Mouse (Mus musculus): ENCODE data around the gene Cebpb.
A peak's percentile ranks its signal among the peaks of the same experiment; 100 is the strongest.
"Not testable (repeated sequence)": the region's sequence is repeated elsewhere in the genome, so short reads cannot be mapped to it uniquely, and the experiment has no call there.

The Cebpb gene

DNA sequence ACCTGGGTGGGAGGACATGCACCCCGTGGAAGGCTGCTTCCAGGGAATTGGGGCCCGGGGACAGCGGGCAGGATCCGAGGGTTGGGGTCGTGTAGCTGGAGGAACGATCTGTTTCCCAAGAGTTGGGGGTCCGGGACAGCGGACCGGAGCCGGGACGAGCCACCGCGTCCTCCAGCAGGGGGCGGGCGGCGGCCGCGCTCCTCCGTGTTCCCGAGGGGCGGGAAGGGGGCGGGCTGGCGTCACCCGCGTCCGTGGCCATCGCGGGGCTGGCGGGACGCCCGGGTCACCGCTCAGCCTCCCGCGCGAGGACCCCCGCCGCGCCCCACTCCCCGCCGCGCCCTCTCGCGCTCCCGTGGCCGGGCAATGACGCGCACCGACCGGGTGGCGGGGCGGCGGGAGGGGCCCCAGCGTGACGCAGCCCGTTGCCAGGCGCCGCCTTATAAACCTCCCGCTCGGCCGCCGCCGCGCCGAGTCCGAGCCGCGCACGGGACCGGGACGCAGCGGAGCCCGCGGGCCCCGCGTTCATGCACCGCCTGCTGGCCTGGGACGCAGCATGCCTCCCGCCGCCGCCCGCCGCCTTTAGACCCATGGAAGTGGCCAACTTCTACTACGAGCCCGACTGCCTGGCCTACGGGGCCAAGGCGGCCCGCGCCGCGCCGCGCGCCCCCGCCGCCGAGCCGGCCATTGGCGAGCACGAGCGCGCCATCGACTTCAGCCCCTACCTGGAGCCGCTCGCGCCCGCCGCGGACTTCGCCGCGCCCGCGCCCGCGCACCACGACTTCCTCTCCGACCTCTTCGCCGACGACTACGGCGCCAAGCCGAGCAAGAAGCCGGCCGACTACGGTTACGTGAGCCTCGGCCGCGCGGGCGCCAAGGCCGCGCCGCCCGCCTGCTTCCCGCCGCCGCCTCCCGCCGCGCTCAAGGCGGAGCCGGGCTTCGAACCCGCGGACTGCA lies at the start of gene Cebpb:
Gene Cebpb, plus strand, starts transcription at position 418 of the 954 bp plus-strand sequence.
- peak; percentile 91 to 93 for DNase-seq (ENCODE audit: low spot score in 2 of 2)

DNA sequence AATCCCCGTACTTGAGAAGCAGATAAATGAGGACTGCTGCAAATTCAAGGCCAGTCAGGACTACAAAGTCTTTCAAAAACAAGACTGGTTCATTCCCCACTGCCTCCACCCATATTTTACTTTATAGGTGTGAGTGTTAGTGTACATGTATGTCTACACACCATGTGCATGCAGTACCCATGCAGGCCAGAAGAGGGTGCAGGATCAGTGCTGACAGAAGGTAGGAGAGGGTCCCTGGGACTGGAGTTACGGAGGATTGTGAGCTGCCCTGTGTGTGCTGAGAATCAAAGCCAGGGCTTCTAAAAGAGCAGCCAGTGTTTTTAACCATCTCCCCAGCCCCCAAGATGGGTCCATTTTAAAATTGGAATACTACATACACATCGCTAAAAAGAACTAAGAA lies 48.4 kb upstream of the Cebpb start:
- no peak for DNase-seq (ENCODE audit: low spot score in 2 of 2)

DNA sequence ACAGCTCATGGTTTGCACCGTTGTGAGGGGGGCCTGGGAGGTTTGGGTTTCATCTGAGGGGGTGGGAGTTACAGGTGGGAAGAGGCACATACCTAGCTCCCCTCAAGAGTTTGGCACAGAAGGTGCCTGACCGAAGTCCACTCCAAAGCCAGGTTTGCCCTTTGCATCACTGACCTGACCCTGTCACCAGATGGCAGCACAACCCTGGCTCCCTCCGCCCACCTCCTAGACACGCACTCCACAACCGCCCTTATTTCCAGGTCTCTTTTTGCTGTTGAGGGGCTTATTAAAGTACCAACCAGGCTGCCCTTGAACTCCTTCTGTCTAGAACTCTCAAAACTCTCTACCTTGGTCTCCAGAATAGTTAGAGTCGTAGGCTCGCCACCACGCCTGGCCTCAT lies 47.4 kb upstream of the Cebpb start:
- DNase-seq (ENCODE audit: low spot score in 2 of 2) = peak in 1 of 2 experiments; percentile 45

- no peak for DNase-seq (ENCODE audit: low spot score in 2 of 2)
Measured at GRCm38 (mm10) chr2:167642164-167642563, 46.6 kb upstream of the Cebpb start.

GRCm38 (mm10) chr2:167643356-167644052 lies 45.2 kb upstream of the Cebpb start:
- DNase-seq (ENCODE audit: low spot score in 2 of 2) = not testable (repeated sequence)

DNA sequence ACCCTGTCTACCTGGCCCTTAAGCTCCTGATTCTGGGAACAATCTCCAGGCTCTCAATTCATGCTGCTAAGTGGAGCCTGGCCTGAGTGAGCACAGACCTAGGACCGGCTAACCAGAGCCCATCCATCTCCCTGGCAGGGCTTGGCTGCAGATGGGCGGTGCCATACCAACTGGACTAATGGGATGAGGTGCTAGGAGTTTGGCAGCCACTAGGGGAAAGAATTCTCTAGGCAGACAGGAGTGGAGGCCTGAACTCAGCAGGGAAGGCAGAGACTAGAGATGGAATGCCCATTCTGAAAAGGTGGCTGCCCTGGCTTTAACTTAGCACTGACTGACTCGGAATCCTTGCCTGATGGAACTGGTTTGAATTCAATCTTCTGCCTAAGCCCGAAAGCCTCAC lies 42.3 kb upstream of the Cebpb start:
- DNase-seq (ENCODE audit: low spot score in 2 of 2) = no peak

- DNase-seq (ENCODE audit: low spot score in 2 of 2) = no peak
Measured at GRCm38 (mm10) chr2:167649290-167650032, 39.3 kb upstream of the Cebpb start.

DNA sequence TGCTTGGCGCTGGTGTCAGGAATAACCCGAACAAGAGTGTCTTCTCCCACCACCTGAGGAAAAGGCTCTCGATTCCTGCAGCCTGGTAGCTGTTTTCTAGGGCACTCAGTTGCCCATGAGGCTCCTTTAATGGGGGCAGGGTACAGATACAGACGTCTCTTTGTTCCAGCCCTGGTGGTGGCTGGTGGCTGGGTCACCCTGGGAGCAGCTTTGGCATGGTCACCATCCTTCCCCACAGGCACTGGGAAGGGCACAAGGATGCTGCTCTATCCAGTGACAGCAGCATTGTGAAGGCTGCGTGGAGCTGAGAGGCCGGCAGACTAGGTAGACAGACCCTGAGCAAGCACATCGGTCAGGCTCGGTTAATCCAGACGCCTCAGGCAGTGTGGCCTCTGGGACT lies 37.1 kb upstream of the Cebpb start:
- DNase-seq (ENCODE audit: low spot score in 2 of 2) = no peak

DNA sequence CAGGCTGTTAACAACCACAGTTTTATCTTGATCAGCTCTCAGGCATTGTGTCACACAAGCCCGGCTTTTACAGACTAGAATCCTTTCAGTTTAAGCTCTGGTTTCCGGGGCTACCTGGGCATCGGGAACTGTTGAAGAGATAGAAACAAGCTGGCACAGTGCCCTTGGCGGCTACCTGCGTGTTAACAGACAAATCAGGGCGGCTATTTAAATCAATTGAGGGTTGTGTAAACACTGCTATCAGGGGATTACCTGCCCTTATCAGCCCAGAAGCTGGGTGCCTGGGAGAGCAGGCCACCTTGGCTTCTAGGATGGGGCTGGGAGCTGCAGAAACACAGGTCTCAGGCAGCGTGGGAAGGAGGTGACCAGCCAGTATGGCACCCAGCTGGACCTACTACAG lies 36.0 kb upstream of the Cebpb start:
- DNase-seq (ENCODE audit: low spot score in 2 of 2) = no peak

- DNase-seq (ENCODE audit: low spot score in 2 of 2) = no peak
Measured at GRCm38 (mm10) chr2:167654911-167655600, 33.7 kb upstream of the Cebpb start.

- peak; percentile 43 to 69 for DNase-seq (ENCODE audit: low spot score in 2 of 2)
Measured at GRCm38 (mm10) chr2:167656629-167657478, 31.9 kb upstream of the Cebpb start.

DNA sequence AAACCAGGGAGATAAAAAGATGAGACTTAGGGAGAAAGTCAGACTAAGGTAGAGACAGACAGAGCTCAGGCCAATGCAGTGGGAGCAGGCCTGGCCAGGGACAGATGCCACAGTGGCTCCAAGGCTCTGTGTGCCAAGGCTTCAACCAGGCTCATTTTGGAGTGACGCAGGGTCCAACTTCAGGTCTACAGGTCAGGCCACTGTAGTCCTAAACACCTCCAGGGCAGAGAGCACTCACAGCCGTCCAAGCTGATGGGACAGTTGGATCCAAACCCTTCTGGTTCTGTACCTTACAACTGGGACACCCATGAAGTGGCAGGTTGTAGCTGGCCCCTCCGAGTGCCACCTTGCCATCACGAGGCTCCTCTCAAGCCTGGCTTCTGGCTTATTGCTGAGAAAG lies 30.7 kb upstream of the Cebpb start:
- DNase-seq (ENCODE audit: low spot score in 2 of 2) = no peak

DNA sequence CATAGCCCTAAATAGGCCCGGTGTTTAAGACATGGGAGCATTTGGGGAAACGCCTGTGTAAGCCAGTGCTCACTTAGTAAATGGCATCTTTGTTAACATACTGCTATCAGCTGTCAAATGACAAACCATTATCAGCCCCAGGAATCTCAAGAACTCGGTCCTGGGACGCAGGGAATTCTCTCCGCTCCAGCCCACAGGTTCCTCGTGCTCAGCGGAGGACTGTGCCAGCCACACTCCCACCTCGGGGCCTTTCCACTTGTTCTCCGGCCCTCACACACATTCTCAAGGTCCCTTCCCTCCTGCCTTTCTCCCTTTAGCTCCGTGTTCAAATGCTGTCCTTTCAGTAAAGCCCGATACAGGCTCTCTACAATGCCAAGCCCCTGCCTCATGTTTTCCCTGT lies 30.0 kb upstream of the Cebpb start:
- DNase-seq (ENCODE audit: low spot score in 2 of 2) = no peak

GRCm38 (mm10) chr2:167659177-167659846 lies 29.4 kb upstream of the Cebpb start:
- no peak for DNase-seq (ENCODE audit: low spot score in 2 of 2)

DNA sequence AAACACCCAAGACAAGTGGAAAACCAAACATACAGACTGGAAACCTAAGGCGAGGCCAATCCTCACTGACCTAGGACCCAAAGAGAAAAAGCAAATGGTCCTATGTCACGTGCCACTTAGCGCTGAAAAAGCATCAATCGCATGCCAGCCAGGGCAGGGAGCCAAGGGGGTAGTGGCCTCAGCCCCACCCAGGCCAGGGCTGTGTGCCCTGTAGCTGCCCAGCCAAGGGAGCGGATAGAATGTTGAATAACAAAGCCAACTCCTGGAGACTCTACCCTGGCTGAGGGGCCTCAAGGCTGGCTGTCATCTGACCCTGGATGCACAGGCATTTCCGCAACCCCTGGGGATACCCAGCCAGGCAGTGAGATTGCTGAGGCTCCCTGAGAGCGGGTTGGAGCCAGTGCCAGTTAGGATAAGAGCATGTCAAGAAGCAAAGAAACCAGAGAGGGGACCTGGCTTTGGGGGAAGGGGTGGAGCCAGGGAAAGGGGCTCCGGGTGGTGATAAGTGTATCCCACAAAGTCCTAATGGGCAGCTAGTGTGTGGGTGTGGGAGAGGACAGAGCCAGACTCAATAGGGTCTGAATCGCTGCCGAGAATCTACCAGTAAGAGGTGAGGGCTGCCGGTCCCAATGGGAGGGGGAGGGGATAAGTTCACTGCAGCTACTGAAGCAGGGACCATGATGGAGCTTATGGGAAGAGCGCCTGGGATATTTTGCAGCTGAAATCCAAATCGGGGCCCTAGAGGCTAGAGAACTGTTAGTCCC lies 28.7 kb upstream of the Cebpb start:
- DNase-seq (ENCODE audit: low spot score in 2 of 2) = peak; percentile 55 to 67

DNA sequence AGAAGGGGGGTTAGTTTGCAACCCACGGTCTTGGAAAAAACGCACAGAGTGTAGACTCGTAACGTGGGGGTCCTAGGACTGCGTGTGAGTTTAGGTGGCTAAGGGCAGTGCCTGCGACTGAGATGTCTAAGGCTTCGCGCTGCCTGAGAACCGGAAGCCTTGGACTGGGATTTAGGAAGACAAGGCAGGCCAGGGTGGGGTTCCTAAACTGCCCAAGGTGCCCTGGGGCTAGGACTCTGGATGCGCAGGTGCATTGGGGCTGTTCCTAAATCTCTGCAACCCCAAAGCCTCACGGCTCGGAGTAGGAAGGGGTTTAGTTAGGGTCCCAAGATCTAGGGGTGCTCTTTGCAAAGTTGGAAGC lies 28.1 kb upstream of the Cebpb start:
- peak in 1 of 2 experiments; percentile 24 for DNase-seq (ENCODE audit: low spot score in 2 of 2)

DNA sequence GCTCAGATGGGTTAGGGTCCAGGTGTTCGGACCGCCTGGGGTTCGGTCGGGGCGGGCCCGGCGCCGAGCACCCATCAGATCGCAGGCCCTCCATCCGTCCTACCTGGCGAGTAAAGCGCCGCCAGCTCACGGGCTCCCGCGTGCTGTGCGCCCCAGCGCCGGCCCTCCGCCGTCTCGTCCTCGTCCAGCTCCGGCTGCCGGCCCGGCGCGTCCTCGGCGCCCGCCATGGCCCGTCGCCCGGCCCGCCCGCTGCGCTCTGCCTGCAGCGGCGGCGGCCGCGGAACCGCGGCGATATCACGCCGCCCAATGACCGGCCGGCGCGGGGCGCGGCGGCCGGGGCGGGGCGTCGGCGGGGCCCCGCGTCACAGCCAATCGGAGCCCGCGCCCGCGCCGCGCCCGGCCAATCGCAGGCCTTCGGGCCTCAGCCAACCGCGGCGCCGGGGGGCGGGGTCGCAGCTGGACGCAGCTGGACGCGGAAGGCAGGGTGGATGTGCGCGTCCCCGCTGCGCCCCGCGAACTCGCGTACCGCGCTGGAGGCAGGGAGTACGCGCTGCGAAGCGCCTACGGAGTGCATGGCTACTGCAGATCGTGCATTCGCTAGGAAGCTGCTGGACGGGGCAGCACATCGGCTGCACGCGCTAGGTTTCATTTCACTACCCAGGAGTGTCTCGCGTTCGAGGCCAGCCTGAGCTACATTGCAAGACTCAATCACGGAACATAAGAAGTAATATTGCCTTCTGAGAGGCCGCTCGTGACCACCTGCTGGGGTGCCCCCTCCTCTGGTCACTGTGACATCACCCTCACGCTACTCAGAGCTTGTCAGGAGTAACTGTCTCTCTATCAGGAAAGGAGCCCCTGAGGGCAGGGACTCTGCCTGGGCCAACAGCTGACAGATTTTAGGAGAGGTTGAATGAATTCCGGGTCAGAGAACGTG lies 27.2 kb upstream of the Cebpb start, which contains the start of gene Gm20431:
Gene Gm20431, minus strand, starts transcription at position 227 of the 934 bp plus-strand sequence.
- peak; percentile 93 to 94 for DNase-seq (ENCODE audit: low spot score in 2 of 2)

GRCm38 (mm10) chr2:167662713-167663112 lies 26.0 kb upstream of the Cebpb start:
- DNase-seq (ENCODE audit: low spot score in 2 of 2) = no peak
